Mouse (Mus musculus): ENCODE results near the gene Hsd3b6. TPM values are rescaled to one million over a fixed set of nuclear protein-coding genes. Genes with fewer than 3 reads are reported as not detected.

The Hsd3b6 gene
- total RNA-seq, 2 experiments from 2014 or later = not detected

Other genes starting within 250 kb of the Hsd3b6 start
- gene Gm10681, start 225.6 kb downstream of the Hsd3b6 start, total RNA-seq (2021) = not detected
- not detected for gene Hsd3b5, start 184.2 kb downstream of the Hsd3b6 start, total RNA-seq (2021)
- under 1 TPM in 1 of 2 experiments, not detected in 1; 0.09 TPM for gene Hsd3b2, start 89.9 kb downstream of the Hsd3b6 start, total RNA-seq (2021)
- not detected for gene Hsd3b3, start 51.3 kb downstream of the Hsd3b6 start, total RNA-seq (2021)
- gene Hsd3b1, start 45.4 kb upstream of the Hsd3b6 start, total RNA-seq (2021) = not detected
- not detected for gene Hao2, start 78.8 kb upstream of the Hsd3b6 start, total RNA-seq (2021)

Measured in layer of hippocampus, postnatal 10 days (tissue).